Mouse (Mus musculus): ENCODE data around the gene Sorbs2. TPM values are rescaled to one million over a fixed set of nuclear protein-coding genes. Genes with fewer than 3 reads are reported as not detected.
"Not testable (repeated sequence)": the region's sequence is repeated elsewhere in the genome, so short reads cannot be mapped to it uniquely, and the experiment has no call there.

Gene Sorbs2
- polyA plus RNA-seq, 1 experiment from 2014 or later = 13.3 TPM

DNA sequence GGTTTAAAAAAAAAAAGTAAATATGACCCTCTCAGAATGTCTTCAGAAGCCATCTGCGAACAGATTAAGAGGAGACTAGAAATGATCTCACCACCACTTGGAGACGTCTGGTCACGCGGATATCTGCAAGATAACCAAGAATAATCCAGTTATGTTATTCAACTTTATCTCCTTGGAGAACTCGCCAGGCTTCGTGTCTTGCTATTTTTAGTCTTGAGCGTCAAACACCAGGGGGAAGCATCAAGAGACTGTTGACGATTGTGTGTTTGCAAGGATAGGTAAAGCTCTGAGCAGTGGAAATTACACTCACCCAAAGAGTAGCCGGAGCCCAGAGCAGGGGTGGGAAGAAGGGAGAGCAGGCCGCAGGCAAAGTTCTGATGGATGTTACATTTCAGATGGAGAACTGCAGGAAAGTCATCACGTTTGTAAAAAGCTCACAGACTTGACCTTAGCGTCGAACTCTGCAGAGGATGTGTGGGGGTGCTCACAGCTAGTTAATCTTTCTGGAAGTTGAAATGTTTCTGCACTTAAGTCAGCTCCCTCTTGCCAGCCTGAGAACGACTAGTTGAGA is 337.4 kb downstream of the Sorbs2 start:
- no peak overlapping the region for H3K4me3 ChIP-seq (ENCODE audit: low read depth, low read length)
- H3K27me3 ChIP-seq (ENCODE audit: insufficient read depth, low read length) = no peaks in the 10 kb centered on the region
- TF ChIP-seq EP300 (IDR thresholded peaks at IDR 0.05; ENCODE audit: low read depth) (no peak), CTCF (IDR thresholded peaks at IDR 0.05; ENCODE audit: low read depth) (no peak)
- no peaks in the 10 kb centered on the region for H3K9me3 ChIP-seq (ENCODE audit: low read length)
- H3K4me1 ChIP-seq (ENCODE audit: insufficient read depth) = no peaks in the 10 kb centered on the region
- H3K4me2 ChIP-seq (ENCODE audit: low read depth, low read length) = no peak overlapping the region
- H3K36me3 ChIP-seq (replicated peaks; ENCODE audit: insufficient read depth, low read length) = no peaks in the 10 kb centered on the region
- 60% methylated on average over 14 of the region's 14 CpGs for WGBS (ENCODE audit: insufficient replicate concordance)
- no peak for ATAC-seq
- DNase-seq = no peak
- no peak overlapping the region for H3K27ac ChIP-seq (ENCODE audit: low read depth)
- H3K9ac ChIP-seq (replicated peaks) = no peak overlapping the region

GRCm38 (mm10) chr8:45845906-45846305 is 338.3 kb downstream of the Sorbs2 start:
- Histone ChIP-seq H3K27ac (ENCODE audit: low read depth) (no peak overlapping the region), H3K9me3 (ENCODE audit: low read length) (no peaks in the 10 kb centered on the region), H3K9ac (replicated peaks) (no peak overlapping the region), H3K4me1 (ENCODE audit: insufficient read depth) (no peaks in the 10 kb centered on the region), H3K4me2 (ENCODE audit: low read depth, low read length) (no peak overlapping the region), H3K27me3 (ENCODE audit: insufficient read depth, low read length) (no peaks in the 10 kb centered on the region), H3K4me3 (ENCODE audit: low read depth, low read length) (no peak overlapping the region), H3K36me3 (replicated peaks; ENCODE audit: insufficient read depth, low read length) (no peaks in the 10 kb centered on the region)
- TF ChIP-seq EP300 (IDR thresholded peaks at IDR 0.05; ENCODE audit: low read depth) = no peak
- no peak for TF ChIP-seq CTCF (IDR thresholded peaks at IDR 0.05; ENCODE audit: low read depth)
- 72% methylated on average over 4 of the region's 4 CpGs for WGBS (ENCODE audit: insufficient replicate concordance)
- no peak for DNase-seq
- ATAC-seq = no peak

GRCm38 (mm10) chr8:45855118-45855517 is 347.5 kb downstream of the Sorbs2 start:
- 70% methylated on average over 4 of the region's 4 CpGs for WGBS (ENCODE audit: insufficient replicate concordance)
- no peaks in the 10 kb centered on the region for H3K36me3 ChIP-seq (replicated peaks; ENCODE audit: insufficient read depth, low read length)
- no peaks in the 10 kb centered on the region for H3K4me1 ChIP-seq (ENCODE audit: insufficient read depth)
- DNase-seq (no peak), ATAC-seq (no peak)
- no peak overlapping the region for H3K4me2 ChIP-seq (ENCODE audit: low read depth, low read length)
- H3K9me3 ChIP-seq (ENCODE audit: low read length) = no peaks in the 10 kb centered on the region
- H3K27ac ChIP-seq (ENCODE audit: low read depth) = no peak overlapping the region
- no peak overlapping the region for H3K4me3 ChIP-seq (ENCODE audit: low read depth, low read length)
- TF ChIP-seq CTCF (IDR thresholded peaks at IDR 0.05; ENCODE audit: low read depth) = no peak
- no peak for TF ChIP-seq EP300 (IDR thresholded peaks at IDR 0.05; ENCODE audit: low read depth)
- H3K9ac ChIP-seq (replicated peaks) = no peak overlapping the region
- no peaks in the 10 kb centered on the region for H3K27me3 ChIP-seq (ENCODE audit: insufficient read depth, low read length)

- no peak for TF ChIP-seq EP300 (IDR thresholded peaks at IDR 0.05; ENCODE audit: low read depth)
- TF ChIP-seq CTCF (IDR thresholded peaks at IDR 0.05; ENCODE audit: low read depth) = no peak
- Histone ChIP-seq H3K4me3 (ENCODE audit: low read depth, low read length) (no peak overlapping the region), H3K27ac (ENCODE audit: low read depth) (no peak overlapping the region), H3K27me3 (ENCODE audit: insufficient read depth, low read length) (no peaks in the 10 kb centered on the region), H3K9me3 (ENCODE audit: low read length) (no peaks in the 10 kb centered on the region), H3K4me1 (ENCODE audit: insufficient read depth) (no peaks in the 10 kb centered on the region), H3K36me3 (replicated peaks; ENCODE audit: insufficient read depth, low read length) (no peaks in the 10 kb centered on the region), H3K4me2 (ENCODE audit: low read depth, low read length) (no peak overlapping the region), H3K9ac (replicated peaks) (no peak overlapping the region)
- 49% methylated on average over 5 of the region's 5 CpGs for WGBS (ENCODE audit: insufficient replicate concordance)
- ATAC-seq (no peak), DNase-seq (no peak)
Observed at GRCm38 (mm10) chr8:45857734-45858133, 350.1 kb downstream of the Sorbs2 start.

DNA sequence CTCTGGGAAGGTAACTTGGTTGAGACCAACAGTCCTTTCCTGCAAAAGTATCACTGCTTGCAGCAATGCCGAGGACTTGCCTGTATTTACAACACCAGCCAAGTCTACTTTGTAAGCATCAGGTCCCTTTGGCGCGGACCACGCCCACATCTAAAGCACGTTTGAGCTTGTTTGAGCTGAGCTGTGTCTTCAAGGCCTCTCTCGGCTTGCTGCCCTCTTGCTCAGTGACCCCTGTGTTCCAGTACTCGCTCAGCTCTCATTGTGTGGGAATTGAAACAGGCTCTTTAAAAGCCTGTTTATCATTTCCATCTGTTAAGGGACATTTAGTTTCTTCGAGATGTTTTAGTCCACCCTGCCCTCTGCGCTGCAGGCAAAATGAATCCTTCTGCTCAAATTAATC is 350.8 kb downstream of the Sorbs2 start:
- no peak overlapping the region for H3K27ac ChIP-seq (ENCODE audit: low read depth)
- ATAC-seq (no peak), DNase-seq (no peak)
- 63% methylated on average over 9 of the region's 9 CpGs for WGBS (ENCODE audit: insufficient replicate concordance)
- no peak overlapping the region for H3K9ac ChIP-seq (replicated peaks)
- TF ChIP-seq EP300 (IDR thresholded peaks at IDR 0.05; ENCODE audit: low read depth) (no peak), CTCF (IDR thresholded peaks at IDR 0.05; ENCODE audit: low read depth) (no peak)
- no peaks in the 10 kb centered on the region for H3K4me1 ChIP-seq (ENCODE audit: insufficient read depth)
- H3K36me3 ChIP-seq (replicated peaks; ENCODE audit: insufficient read depth, low read length) = no peaks in the 10 kb centered on the region
- no peaks in the 10 kb centered on the region for H3K27me3 ChIP-seq (ENCODE audit: insufficient read depth, low read length)
- no peak overlapping the region for H3K4me2 ChIP-seq (ENCODE audit: low read depth, low read length)
- H3K9me3 ChIP-seq (ENCODE audit: low read length) = no peaks in the 10 kb centered on the region
- no peak overlapping the region for H3K4me3 ChIP-seq (ENCODE audit: low read depth, low read length)

DNA sequence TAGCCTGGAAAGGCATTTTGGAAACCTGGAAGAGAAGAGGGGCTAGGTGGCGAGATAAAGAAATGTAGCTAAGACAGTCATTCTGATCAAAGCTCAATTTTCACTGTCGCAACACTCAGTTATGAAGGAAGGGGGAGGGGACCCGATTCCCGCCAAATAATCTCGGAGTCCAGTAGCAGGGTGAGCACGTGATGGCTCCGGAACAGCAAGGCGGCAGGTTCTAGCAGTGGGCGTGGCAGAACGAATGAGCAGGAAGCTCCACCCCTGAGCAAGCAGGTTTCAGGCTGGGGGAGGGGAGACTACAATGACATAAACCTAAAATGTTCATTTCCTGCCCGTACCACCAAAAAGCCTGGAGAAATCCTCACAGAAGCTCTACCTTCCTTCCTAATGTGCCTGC is 364.0 kb downstream of the Sorbs2 start:
- not testable (repeated sequence) for H3K4me3 ChIP-seq (ENCODE audit: low read depth, low read length); H3K27me3 ChIP-seq (ENCODE audit: insufficient read depth, low read length); H3K4me2 ChIP-seq (ENCODE audit: low read depth, low read length); H3K9me3 ChIP-seq (ENCODE audit: low read length); H3K9ac ChIP-seq (replicated peaks); H3K4me1 ChIP-seq (ENCODE audit: insufficient read depth); DNase-seq; H3K36me3 ChIP-seq (replicated peaks; ENCODE audit: insufficient read depth, low read length); H3K27ac ChIP-seq (ENCODE audit: low read depth); ATAC-seq
- WGBS (ENCODE audit: insufficient replicate concordance) = 70% methylated on average over 9 of the region's 11 CpGs

DNA sequence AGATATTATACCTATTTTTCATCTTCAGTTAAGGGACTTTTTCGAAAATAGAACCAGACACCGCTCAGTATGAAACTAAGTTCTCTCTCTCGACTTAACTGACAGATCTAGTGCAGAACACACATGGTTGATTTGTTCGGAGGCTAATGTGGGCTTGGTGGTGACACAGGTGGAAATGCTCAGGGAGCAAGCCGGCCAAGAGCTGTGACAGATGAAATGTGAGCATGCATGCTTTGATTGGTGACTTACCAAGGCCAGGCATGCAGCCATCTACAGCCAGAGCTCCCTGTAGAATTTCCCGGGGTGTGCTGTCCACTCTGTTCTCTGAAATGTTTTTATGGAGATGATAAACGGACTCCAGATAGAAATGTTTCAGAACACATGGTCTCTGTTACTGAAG is 364.5 kb downstream of the Sorbs2 start:
- ATAC-seq (no peak), DNase-seq (no peak)
- WGBS (ENCODE audit: insufficient replicate concordance) = 77% methylated on average over 7 of the region's 7 CpGs
- Histone ChIP-seq H3K9me3 (ENCODE audit: low read length) (no peaks in the 10 kb centered on the region), H3K4me3 (ENCODE audit: low read depth, low read length) (no peak overlapping the region), H3K4me1 (ENCODE audit: insufficient read depth) (no peaks in the 10 kb centered on the region), H3K36me3 (replicated peaks; ENCODE audit: insufficient read depth, low read length) (no peaks in the 10 kb centered on the region), H3K9ac (replicated peaks) (no peak overlapping the region), H3K27ac (ENCODE audit: low read depth) (no peak overlapping the region), H3K4me2 (ENCODE audit: low read depth, low read length) (no peak overlapping the region), H3K27me3 (ENCODE audit: insufficient read depth, low read length) (no peaks in the 10 kb centered on the region)
- TF ChIP-seq EP300 (IDR thresholded peaks at IDR 0.05; ENCODE audit: low read depth) (no peak), CTCF (IDR thresholded peaks at IDR 0.05; ENCODE audit: low read depth) (no peak)

Measured in liver, postnatal 0 days (tissue).